Mouse (Mus musculus): Measurements from ENCODE around the gene S100a4. TPM values are rescaled to one million over a fixed set of nuclear protein-coding genes. Genes with fewer than 3 reads are reported as not detected.

Gene S100a4
- polyA plus RNA-seq, 1 experiment, result 8.7 TPM

Other genes with a start within 250 kb of the S100a4 start
- 4.6 and 5.9 TPM in 2 replicates for gene Slc27a3, start 213.8 kb upstream of the S100a4 start, polyA plus RNA-seq (2012; rRNA removed)
- 28.7 and 32.2 TPM in 2 replicates for gene Ints3, start 170.1 kb upstream of the S100a4 start, polyA plus RNA-seq (2012; rRNA removed)
- gene Npr1, start 137.9 kb upstream of the S100a4 start, polyA plus RNA-seq (2012; rRNA removed), result 6.1 and 10.1 TPM in 2 replicates
- gene Ilf2, start 127.6 kb upstream of the S100a4 start, polyA plus RNA-seq (2012; rRNA removed), result 21.4 and 23.6 TPM in 2 replicates
- gene Snapin, start 112.7 kb upstream of the S100a4 start, polyA plus RNA-seq (2012; rRNA removed), result 13.6 and 14.2 TPM in 2 replicates
- gene Chtop, start 94.3 kb upstream of the S100a4 start, polyA plus RNA-seq (2012; rRNA removed), result 35.2 and 38.0 TPM in 2 replicates
- 44.1 and 52.5 TPM in 2 replicates for gene S100a1, start 89.4 kb upstream of the S100a4 start, polyA plus RNA-seq (2012; rRNA removed)
- 36.9 and 50.0 TPM in 2 replicates for gene S100a13, start 89.3 kb upstream of the S100a4 start, polyA plus RNA-seq (2012; rRNA removed)
- gene S100a14, start 76.9 kb upstream of the S100a4 start, polyA plus RNA-seq (2012; rRNA removed), result 5.5 and 6.4 TPM in 2 replicates
- gene S100a16, start 66.5 kb upstream of the S100a4 start, polyA plus RNA-seq (2012; rRNA removed), result 75.2 and 122 TPM in 2 replicates
- gene S100a3, start 43.2 kb upstream of the S100a4 start, polyA plus RNA-seq (2012; rRNA removed), result 0.76 TPM in 1 of 2 replicates, not detected in the other
- not detected in 2 replicates for gene S100a2, start 13.5 kb upstream of the S100a4 start, polyA plus RNA-seq (2012; rRNA removed)
- not detected in 2 replicates for gene Gm42674, start 1.9 kb upstream of the S100a4 start, polyA plus RNA-seq (2012; rRNA removed)
- not detected in 2 replicates for gene S100a5, start 4.8 kb downstream of the S100a4 start, polyA plus RNA-seq (2012; rRNA removed)
- 345 and 383 TPM in 2 replicates for gene S100a6, start 9.1 kb downstream of the S100a4 start, polyA plus RNA-seq (2012; rRNA removed)
- 0.11 and 0.14 TPM in 2 replicates for gene S100a7a, start 50.2 kb downstream of the S100a4 start, polyA plus RNA-seq (2012; rRNA removed)
- gene S100a8, start 65.2 kb downstream of the S100a4 start, polyA plus RNA-seq (2012; rRNA removed), result 0.97 TPM in 1 of 2 replicates, not detected in the other
- 0.63 and 0.80 TPM in 2 replicates for gene S100a9, start 92.0 kb downstream of the S100a4 start, polyA plus RNA-seq (2012; rRNA removed)
- gene Pglyrp4, start 123.1 kb downstream of the S100a4 start, polyA plus RNA-seq (2012; rRNA removed), result not detected in 2 replicates
- not detected in 2 replicates for gene Gm5849, start 174.1 kb downstream of the S100a4 start, polyA plus RNA-seq (2012; rRNA removed)